ENCODE assay signal across 8 mouse cellular contexts in genomic region chr19:5806051-5806808, GRCm38 (mm10). TPM values are rescaled to one million over a fixed set of nuclear protein-coding genes. Genes with fewer than 3 reads are reported as not detected.
DNase-seq lines count a peak whose midpoint lies in the region; ATAC-seq and TF ChIP-seq lines count a peak whose summit lies in the region.

No protein-coding gene starts in this region.

- H3K9ac ChIP-seq in limb, embryonic 13.5 days, result 0 out of 2 replicates have a peak overlapping the region, but pooled peaks have one; percentile 43
- H3K9ac ChIP-seq in midbrain, embryonic 15.5 days, result no peak overlapping the region; the same call in 1 of the 2 replicates

- no peak for TF ChIP-seq CTCF in layer of hippocampus, adult 2 months (conservative IDR thresholded peaks at IDR 0.05)

- no peaks in the 10 kb centered on the region for H3K9me3 ChIP-seq in forebrain, embryonic 10.5 days
- no peaks in the 10 kb centered on the region for H3K9me3 ChIP-seq in hindbrain, embryonic 10.5 days
- H3K9me3 ChIP-seq in limb, embryonic 13.5 days, result no peaks in the 10 kb centered on the region
- H3K9me3 ChIP-seq in midbrain, embryonic 15.5 days, result no peaks in the 10 kb centered on the region

- peak overlapping the region; percentile 100 for H3K27ac ChIP-seq in layer of hippocampus, adult 2 months
- H3K27ac ChIP-seq in forebrain, embryonic 10.5 days, result peak overlapping the region; percentile 98
- peak overlapping the region; percentile 100 for H3K27ac ChIP-seq in hindbrain, embryonic 10.5 days
- peak overlapping the region; percentile 75 for H3K27ac ChIP-seq in limb, embryonic 13.5 days
- H3K27ac ChIP-seq in midbrain, embryonic 15.5 days, result peak overlapping the region; percentile 62

- 5% methylated on average over 8 of the region's 8 CpGs for whole genome bisulfite sequencing in forebrain, embryonic 10.5 days
- WGBS in hindbrain, embryonic 10.5 days, result 7% methylated on average over 8 of the region's 8 CpGs
- WGBS in limb, embryonic 13.5 days, result 20% methylated on average over 8 of the region's 8 CpGs
- 5% methylated on average over 8 of the region's 8 CpGs for WGBS in midbrain, embryonic 15.5 days

- H3K4me3 ChIP-seq in layer of hippocampus, adult 2 months, result peak overlapping the region; percentile 3; the same call in 1 of the 2 replicates
- H3K4me3 ChIP-seq in forebrain, embryonic 10.5 days, result peak overlapping the region; percentile 27
- H3K4me3 ChIP-seq in hindbrain, embryonic 10.5 days, result peak overlapping the region; percentile 29
- H3K4me3 ChIP-seq in limb, embryonic 13.5 days, result no peak overlapping the region
- no peak overlapping the region for H3K4me3 ChIP-seq in midbrain, embryonic 15.5 days

- no peaks in the 10 kb centered on the region for H3K36me3 ChIP-seq in forebrain, embryonic 10.5 days (replicated peaks)
- no peaks in the 10 kb centered on the region for H3K36me3 ChIP-seq in hindbrain, embryonic 10.5 days
- H3K36me3 ChIP-seq in limb, embryonic 13.5 days, result no peaks in the 10 kb centered on the region
- H3K36me3 ChIP-seq in midbrain, embryonic 15.5 days (replicated peaks), result no peaks in the 10 kb centered on the region

- peaks cover 84% of the 10 kb centered on the region for H3K4me1 ChIP-seq in forebrain, embryonic 10.5 days
- H3K4me1 ChIP-seq in hindbrain, embryonic 10.5 days (replicated peaks), result peaks cover 84% of the 10 kb centered on the region
- H3K4me1 ChIP-seq in limb, embryonic 13.5 days, result peaks cover 65% of the 10 kb centered on the region
- peaks cover 44% of the 10 kb centered on the region for H3K4me1 ChIP-seq in midbrain, embryonic 15.5 days

- ATAC-seq in limb, embryonic 13.5 days (ENCODE audit: low FRiP score, low read depth), result no peak
- no peak for ATAC-seq in midbrain, embryonic 15.5 days (replicated peaks)

- DNase-seq in layer of hippocampus, adult 2 months (ENCODE audit: low spot score in 2 of 2), result peak in 1 of 2 experiments; percentile 33
- DNase-seq in layer of hippocampus, adult 11-12 months (ENCODE audit: low spot score), result no peak
- no peak for DNase-seq in forebrain, embryonic 10.5 days (ENCODE audit: extremely low spot score, low spot score)
- DNase-seq in hindbrain, embryonic 10.5 days (ENCODE audit: low spot score), result peak; percentile 50
- DNase-seq in B cell, adult 2 months, result no peak
- no peak for DNase-seq in frontal cortex, postnatal 14 days (ENCODE audit: low spot score in 2 of 2)

- H3K27me3 ChIP-seq in forebrain, embryonic 10.5 days (ENCODE audit: poor library complexity, severe bottlenecking), result no peaks in the 10 kb centered on the region
- H3K27me3 ChIP-seq in hindbrain, embryonic 10.5 days (ENCODE audit: insufficient read depth, poor library complexity, severe bottlenecking), result no peaks in the 10 kb centered on the region
- H3K27me3 ChIP-seq in limb, embryonic 13.5 days, result no peaks in the 10 kb centered on the region
- H3K27me3 ChIP-seq in midbrain, embryonic 15.5 days (replicated peaks), result no peaks in the 10 kb centered on the region

- H3K4me2 ChIP-seq in limb, embryonic 13.5 days (replicated peaks), result no peak overlapping the region
- no peak overlapping the region for H3K4me2 ChIP-seq in midbrain, embryonic 15.5 days

RNA-seq across cellular contexts. Expression of gene Scyl1, which starts 35.0 kb away (rescaled TPM):
- total RNA-seq in layer of hippocampus, adult 2 months (2021), result 10 to 100 TPM; 74.1 to 80.9 TPM
- 63.4 and 64.6 TPM in 2 replicates for polyA plus RNA-seq in forebrain, embryonic 10.5 days (2016; fragmentation: Nextera tagmentation; extraction: Ambion mirVana)
- 68.2 and 69.5 TPM in 2 replicates for polyA plus RNA-seq in hindbrain, embryonic 10.5 days (2016; fragmentation: Nextera tagmentation; extraction: Ambion mirVana)
- 76.9 and 82.7 TPM in 2 replicates for polyA plus RNA-seq in limb, embryonic 13.5 days (2015; fragmentation: Nextera tagmentation; extraction: Ambion mirVana)
- 87.6 and 94.7 TPM in 2 replicates for polyA plus RNA-seq in midbrain, embryonic 15.5 days (2015; fragmentation: Nextera tagmentation; extraction: Ambion mirVana)

Comparison
In these comparisons a context has a peak if more than half of its experiments do, and no peak if none do; other contexts are left out.
1. H3K4me3 ChIP-seq: peak in layer of hippocampus, adult 2 months (single experiment), forebrain, embryonic 10.5 days (single experiment) and hindbrain, embryonic 10.5 days (single experiment); none in limb, embryonic 13.5 days (single experiment) and midbrain, embryonic 15.5 days (single experiment).
2. Peak in every context shown above with its lines, with median percentiles within 50 percentile points of each other: H3K27ac ChIP-seq.